Mouse (Mus musculus): ENCODE data around the gene Syt2. TPM values are rescaled to one million over a fixed set of nuclear protein-coding genes. Genes with fewer than 3 reads are reported as not detected.

Syt2 gene
- polyA plus RNA-seq, 1 experiment = not detected

DNA sequence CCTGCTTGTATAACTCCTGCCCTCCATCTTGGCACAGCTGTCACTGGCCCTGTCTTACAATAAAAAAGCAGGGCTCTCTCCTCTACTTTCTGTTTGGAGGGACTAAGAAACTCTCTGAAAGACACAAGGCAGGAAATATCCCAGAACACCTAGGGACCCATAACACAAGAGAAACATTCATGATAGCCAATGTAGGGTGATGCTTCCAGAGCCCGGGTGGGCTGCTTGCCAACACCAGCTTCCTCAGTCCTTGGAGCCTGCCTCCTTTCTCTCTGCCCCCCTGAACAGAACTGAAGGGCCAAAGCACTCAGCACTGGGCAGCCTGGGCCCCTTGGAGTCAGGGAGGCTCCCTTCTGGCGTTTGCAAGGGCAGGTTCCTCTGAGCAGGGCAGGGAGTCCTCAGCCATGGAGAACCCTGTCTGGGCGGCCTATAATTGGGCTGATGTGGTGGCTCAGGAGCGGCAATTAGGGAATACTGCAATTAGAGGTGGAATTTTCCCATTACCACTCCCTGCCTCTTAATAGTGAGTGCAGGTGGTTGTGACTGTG is 5.4 kb downstream of the Syt2 start:
- no peak for TF ChIP-seq POLR2A (IDR thresholded peaks at IDR 0.05; ENCODE audit: borderline replicate concordance, control insufficient read depth, low read depth, low read length)
- no peak for TF ChIP-seq CTCF (IDR thresholded peaks at IDR 0.05; ENCODE audit: control insufficient read depth, insufficient read depth, low read length)
- H3K27ac ChIP-seq (ENCODE audit: control insufficient read depth, insufficient read depth, low read depth, low read length, poor library complexity) = no peak overlapping the region; the same call in none of the 2 replicates
- no peaks in the 10 kb centered on the region; the same call in 1 of the 2 replicates for H3K4me1 ChIP-seq (ENCODE audit: control insufficient read depth, insufficient read depth, low read length)
- no peak overlapping the region for H3K4me3 ChIP-seq (replicated peaks; ENCODE audit: control insufficient read depth, low read depth, low read length)
- 40% methylated on average over 4 of the region's 4 CpGs for WGBS

DNA sequence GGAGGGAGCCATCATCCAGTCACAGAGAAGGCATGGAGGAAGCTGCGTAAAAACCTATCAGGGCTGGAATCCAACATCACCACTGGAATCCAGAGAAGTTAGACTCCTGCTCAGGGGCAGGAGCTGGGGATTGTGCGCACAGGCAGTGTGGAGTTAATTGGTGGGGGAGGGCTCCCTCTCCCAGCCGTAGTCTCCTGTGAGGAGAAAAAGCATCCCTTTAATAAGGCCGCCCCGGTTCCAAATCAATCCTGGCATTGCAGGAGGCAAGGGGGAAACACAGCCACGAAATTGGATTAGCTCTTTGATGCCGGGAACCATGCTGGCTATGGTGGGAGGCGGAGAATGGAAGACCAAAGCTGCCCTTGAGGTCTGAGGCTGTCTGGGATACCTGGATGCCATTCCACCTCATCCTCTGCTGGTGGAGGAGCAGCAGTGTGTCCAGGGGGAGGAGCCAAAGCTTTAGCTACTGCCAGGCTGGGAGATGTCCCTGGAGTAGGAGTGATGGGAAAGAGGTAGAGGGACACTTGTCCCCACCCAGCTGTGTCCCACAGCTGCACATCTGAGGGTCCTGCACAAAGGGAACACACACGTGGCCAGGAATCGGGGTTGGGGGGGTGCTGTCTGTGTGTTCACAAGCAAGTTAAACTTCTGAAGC is 7.3 kb downstream of the Syt2 start:
- no peak for TF ChIP-seq POLR2A (IDR thresholded peaks at IDR 0.05; ENCODE audit: borderline replicate concordance, control insufficient read depth, low read depth, low read length)
- no peak for TF ChIP-seq CTCF (IDR thresholded peaks at IDR 0.05; ENCODE audit: control insufficient read depth, insufficient read depth, low read length)
- no peaks in the 10 kb centered on the region; the same call in 1 of the 2 replicates for H3K4me1 ChIP-seq (ENCODE audit: control insufficient read depth, insufficient read depth, low read length)
- H3K4me3 ChIP-seq (replicated peaks; ENCODE audit: control insufficient read depth, low read depth, low read length) = no peak overlapping the region
- H3K27ac ChIP-seq (ENCODE audit: control insufficient read depth, insufficient read depth, low read depth, low read length, poor library complexity) = no peak overlapping the region
- whole genome bisulfite sequencing = 78% methylated on average over 10 of the region's 10 CpGs

DNA sequence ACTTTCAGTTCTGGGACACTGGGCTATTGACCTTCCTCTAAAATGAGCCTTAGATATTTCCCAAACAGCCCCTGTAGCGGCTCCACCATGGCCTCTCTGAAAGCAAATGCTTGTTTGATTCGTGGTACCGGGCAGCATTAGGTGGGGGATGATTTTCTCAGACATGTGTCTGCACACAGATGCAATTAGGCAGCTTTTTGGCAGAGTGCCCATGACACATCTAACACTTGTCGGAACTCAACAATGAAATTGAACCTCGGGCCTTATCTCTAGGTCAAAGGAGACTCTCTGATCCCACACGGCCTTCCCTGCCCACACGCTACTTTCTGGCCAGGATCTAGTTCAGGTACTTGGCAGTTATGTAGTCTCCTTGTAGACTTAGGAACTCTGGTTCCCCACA is 12.4 kb downstream of the Syt2 start:
- H3K4me3 ChIP-seq (replicated peaks; ENCODE audit: control insufficient read depth, low read depth, low read length) = no peak overlapping the region
- 74% methylated on average over 7 of the region's 7 CpGs for WGBS
- no peak overlapping the region for H3K27ac ChIP-seq (ENCODE audit: control insufficient read depth, insufficient read depth, low read depth, low read length, poor library complexity)
- no peak for TF ChIP-seq POLR2A (IDR thresholded peaks at IDR 0.05; ENCODE audit: borderline replicate concordance, control insufficient read depth, low read depth, low read length)
- TF ChIP-seq CTCF (IDR thresholded peaks at IDR 0.05; ENCODE audit: control insufficient read depth, insufficient read depth, low read length) = no peak
- H3K4me1 ChIP-seq (ENCODE audit: control insufficient read depth, insufficient read depth, low read length) = no peaks in the 10 kb centered on the region

DNA sequence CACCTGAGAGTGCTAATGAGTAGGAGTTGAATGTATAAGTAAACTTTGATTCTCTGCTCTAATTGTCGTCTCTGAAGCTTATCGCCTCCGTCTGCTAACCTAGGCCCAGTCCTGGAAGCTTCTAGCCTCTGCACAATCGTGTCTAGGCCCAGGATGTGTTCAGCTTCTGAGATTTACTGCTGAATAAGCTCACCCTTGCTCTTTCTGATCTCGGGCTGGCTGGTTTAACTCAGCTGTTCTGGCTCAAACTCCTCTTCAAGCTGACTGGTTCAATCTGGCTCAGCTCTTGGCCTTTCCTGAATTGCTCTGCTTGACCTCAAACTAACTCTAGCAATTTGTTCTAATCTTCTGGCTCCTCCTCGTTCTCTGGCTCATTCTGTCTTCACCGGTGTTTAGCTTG is 13.7 kb downstream of the Syt2 start:
- Histone ChIP-seq H3K4me1 (ENCODE audit: control insufficient read depth, insufficient read depth, low read length) (no peaks in the 10 kb centered on the region), H3K4me3 (replicated peaks; ENCODE audit: control insufficient read depth, low read depth, low read length) (no peak overlapping the region), H3K27ac (ENCODE audit: control insufficient read depth, insufficient read depth, low read depth, low read length, poor library complexity) (no peak overlapping the region)
- WGBS = 60% methylated on average over 7 of the region's 7 CpGs
- TF ChIP-seq POLR2A (IDR thresholded peaks at IDR 0.05; ENCODE audit: borderline replicate concordance, control insufficient read depth, low read depth, low read length) (no peak), CTCF (IDR thresholded peaks at IDR 0.05; ENCODE audit: control insufficient read depth, insufficient read depth, low read length) (no peak)

DNA sequence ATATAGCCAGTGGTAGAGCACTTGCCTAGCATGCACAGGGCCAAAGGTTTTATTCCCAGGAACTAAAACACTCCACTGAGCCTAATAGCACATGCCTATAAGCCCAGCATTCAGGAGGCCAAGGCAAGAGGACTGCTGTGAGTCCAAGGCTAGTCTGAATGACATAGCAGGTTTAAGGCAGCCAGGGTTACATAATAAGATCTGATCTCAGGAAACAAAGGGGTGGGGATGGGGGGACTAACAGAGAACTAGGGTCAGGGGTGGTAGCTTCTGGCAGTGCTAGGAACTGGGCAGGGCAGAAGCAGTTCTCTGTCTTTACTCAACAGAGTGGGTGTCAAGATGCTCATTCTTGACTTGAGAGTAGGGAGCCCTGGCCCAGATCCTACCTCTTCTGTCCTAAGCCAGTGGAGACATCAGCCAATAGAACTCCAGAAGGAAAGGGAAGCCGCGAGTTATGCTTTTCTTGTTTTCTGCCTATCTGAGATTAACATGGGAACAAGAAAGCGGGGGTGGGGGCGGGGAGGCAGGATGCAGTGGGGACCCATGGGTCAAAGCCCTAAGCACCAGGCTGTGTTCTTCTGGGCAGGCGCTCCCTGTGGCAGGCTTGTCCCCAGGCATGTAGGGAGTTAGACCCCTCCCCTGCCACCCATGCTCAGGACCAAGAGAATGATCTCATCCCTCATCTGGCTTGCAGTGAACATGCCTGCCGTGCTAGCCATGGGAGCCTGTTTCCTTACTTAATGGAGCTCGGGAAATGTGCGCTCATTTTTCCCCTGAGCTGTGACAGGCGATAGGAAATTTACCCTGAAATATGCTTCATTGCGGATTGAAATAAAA is 25.0 kb downstream of the Syt2 start:
- TF ChIP-seq CTCF (IDR thresholded peaks at IDR 0.05; ENCODE audit: control insufficient read depth, insufficient read depth, low read length) = no peak
- Histone ChIP-seq H3K27ac (ENCODE audit: control insufficient read depth, insufficient read depth, low read depth, low read length, poor library complexity) (no peak overlapping the region), H3K4me3 (replicated peaks; ENCODE audit: control insufficient read depth, low read depth, low read length) (no peak overlapping the region), H3K4me1 (ENCODE audit: control insufficient read depth, insufficient read depth, low read length) (no peaks in the 10 kb centered on the region)
- 61% methylated on average over 10 of the region's 10 CpGs for WGBS

DNA sequence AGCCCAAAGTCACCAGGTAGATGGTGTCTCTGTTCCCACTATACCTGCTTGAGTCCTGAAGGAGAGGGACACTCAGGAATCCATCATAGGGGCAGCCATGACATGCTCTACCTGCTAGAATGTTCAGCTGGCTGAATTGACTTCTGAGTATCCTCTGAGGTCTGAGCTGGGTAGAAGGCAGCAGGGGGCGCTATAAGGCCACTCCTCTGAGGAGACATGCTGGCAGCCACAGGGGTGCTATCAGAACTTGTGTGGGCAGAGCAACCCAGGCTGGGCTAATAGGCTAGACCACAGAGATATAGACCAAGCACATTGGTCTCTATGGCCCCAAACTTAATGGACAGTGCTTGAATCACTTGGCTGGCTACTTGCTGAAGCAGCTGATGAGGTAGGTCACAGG is 27.8 kb downstream of the Syt2 start:
- H3K4me1 ChIP-seq (ENCODE audit: control insufficient read depth, insufficient read depth, low read length) = no peaks in the 10 kb centered on the region
- H3K4me3 ChIP-seq (replicated peaks; ENCODE audit: control insufficient read depth, low read depth, low read length) = no peak overlapping the region
- H3K27ac ChIP-seq (ENCODE audit: control insufficient read depth, insufficient read depth, low read depth, low read length, poor library complexity) = no peak overlapping the region
- TF ChIP-seq CTCF (IDR thresholded peaks at IDR 0.05; ENCODE audit: control insufficient read depth, insufficient read depth, low read length) (peak; percentile 68), POLR2A (IDR thresholded peaks at IDR 0.05; ENCODE audit: borderline replicate concordance, control insufficient read depth, low read depth, low read length) (no peak)
- 8% methylated on average over 1 of the region's 1 CpGs for WGBS

DNA sequence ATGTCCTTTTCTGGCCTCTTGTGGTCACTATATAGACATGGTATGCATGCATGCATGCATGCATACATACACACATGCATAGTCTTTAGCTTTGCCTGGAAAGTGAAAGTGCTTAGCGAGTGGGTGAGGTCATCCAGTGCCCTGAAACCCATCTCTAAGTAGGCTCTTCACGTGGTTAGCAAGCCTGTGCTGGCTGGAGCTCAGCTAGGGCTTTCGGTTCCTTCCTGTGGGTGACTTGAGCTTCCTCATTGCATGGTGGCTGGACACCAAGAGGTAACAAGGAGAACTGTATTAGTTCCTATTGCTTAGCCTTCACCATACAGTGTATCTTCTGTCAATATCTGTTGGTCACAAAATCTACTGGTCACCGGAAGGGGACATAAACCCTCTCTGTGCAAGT is 33.0 kb downstream of the Syt2 start:
- 6% methylated on average over 4 of the region's 4 CpGs for WGBS
- no peak for TF ChIP-seq POLR2A (IDR thresholded peaks at IDR 0.05; ENCODE audit: borderline replicate concordance, control insufficient read depth, low read depth, low read length)
- TF ChIP-seq CTCF (IDR thresholded peaks at IDR 0.05; ENCODE audit: control insufficient read depth, insufficient read depth, low read length) = no peak
- Histone ChIP-seq H3K4me3 (replicated peaks; ENCODE audit: control insufficient read depth, low read depth, low read length) (no peak overlapping the region), H3K4me1 (ENCODE audit: control insufficient read depth, insufficient read depth, low read length) (no peaks in the 10 kb centered on the region), H3K27ac (ENCODE audit: control insufficient read depth, insufficient read depth, low read depth, low read length, poor library complexity) (no peak overlapping the region)

DNA sequence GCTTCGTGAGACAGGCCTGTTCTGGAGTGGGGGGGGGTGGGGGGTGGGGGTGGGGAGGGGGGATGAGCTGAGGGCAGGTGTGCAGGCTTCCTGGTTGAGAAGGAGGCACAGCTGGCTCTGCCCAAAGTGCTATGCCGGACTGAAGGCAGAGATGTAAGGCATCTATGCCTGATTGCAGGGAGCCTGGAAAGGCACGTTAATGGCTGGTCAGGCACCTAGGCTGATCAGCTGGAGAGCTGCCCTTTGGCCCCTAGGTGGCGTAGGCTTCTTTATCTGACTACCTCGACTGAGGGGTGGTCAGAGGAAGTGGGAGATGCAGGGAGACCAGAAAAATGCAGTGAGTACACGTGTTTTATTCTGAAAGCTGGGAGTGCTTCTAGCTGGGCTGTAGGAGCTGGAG is 34.1 kb downstream of the Syt2 start:
- Histone ChIP-seq H3K4me1 (ENCODE audit: control insufficient read depth, insufficient read depth, low read length) (no peaks in the 10 kb centered on the region), H3K27ac (ENCODE audit: control insufficient read depth, insufficient read depth, low read depth, low read length, poor library complexity) (no peak overlapping the region), H3K4me3 (replicated peaks; ENCODE audit: control insufficient read depth, low read depth, low read length) (no peak overlapping the region)
- TF ChIP-seq CTCF (IDR thresholded peaks at IDR 0.05; ENCODE audit: control insufficient read depth, insufficient read depth, low read length) = no peak
- no peak for TF ChIP-seq POLR2A (IDR thresholded peaks at IDR 0.05; ENCODE audit: borderline replicate concordance, control insufficient read depth, low read depth, low read length)
- WGBS = 35% methylated on average over 6 of the region's 6 CpGs

Data from bone marrow, adult 2 months (tissue).